Mouse (Mus musculus) forebrain, embryonic 14.5 days (tissue): ENCODE measurements around the gene AY358078. TPM values are rescaled to one million over a fixed set of nuclear protein-coding genes. Genes with fewer than 3 reads are reported as not detected.
"Not testable (repeated sequence)": the region's sequence is repeated elsewhere in the genome, so short reads cannot be mapped to it uniquely, and the experiment has no call there.

Experiments
- ATAC-seq: fragments of 200-750 bp; cut with Nextera tagmentation; 2 replicates; pipeline ENCODE4 v1.8.0; 2017; ENCODE audit warnings: mild to moderate bottlenecking, moderate library complexity
- DNase-seq: peaks from one replicate; pipeline ENCODE4 v3.0.0-alpha.2; 2015; ENCODE audit warnings: low spot score
- H3K27ac ChIP-seq: fragments of 300-500 bp; sonication (generic); 2 replicates; pipeline ENCODE4 v1.5.1; 2014; ENCODE audit warnings: low read depth, mild to moderate bottlenecking, control low read depth, low read length, moderate library complexity
- H3K27me3 ChIP-seq: fragments of 300-500 bp; sonication (generic); replicated peaks from 2 replicates; pipeline ENCODE4 v1.6.1; 2014; ENCODE audit warnings: low read length, control low read depth, mixed read lengths; ENCODE audit not compliant: control insufficient read depth, insufficient read depth
- H3K36me3 ChIP-seq: fragments of 300-500 bp; sonication (generic); 2 replicates; pipeline ENCODE4 v1.6.1; 2014; ENCODE audit warnings: low read length, control low read depth; ENCODE audit not compliant: control insufficient read depth, insufficient read depth
- H3K4me1 ChIP-seq: fragments of 300-500 bp; sonication (generic); 2 replicates; pipeline ENCODE4 v1.6.1; 2014; ENCODE audit warnings: antibody characterized with exemption, low read length, control low read depth; ENCODE audit not compliant: control insufficient read depth, insufficient read depth
- H3K4me2 ChIP-seq: fragments of 300-500 bp; sonication (generic); 2 replicates; pipeline ENCODE4 v1.6.1; 2014; ENCODE audit warnings: mild to moderate bottlenecking, control low read depth, low read length
- H3K4me3 ChIP-seq: fragments of 300-500 bp; sonication (generic); 2 replicates; pipeline ENCODE4 v1.5.1; 2014; ENCODE audit warnings: low read depth, low read length, control low read depth
- H3K9ac ChIP-seq: fragments of 300-500 bp; sonication (generic); 2 replicates; pipeline ENCODE4 v1.6.1; 2014; ENCODE audit warnings: mild to moderate bottlenecking, low read length, control low read depth, moderate library complexity
- H3K9me3 ChIP-seq: fragments of 300-500 bp; sonication (generic); replicated peaks from 2 replicates; pipeline ENCODE4 v1.6.1; 2016; ENCODE audit warnings: low read length, control low read depth, mixed read lengths; ENCODE audit not compliant: control insufficient read depth
- WGBS: fragments of 180-500 bp; shearing (Covaris S2); extraction: QIAGEN DNeasy Blood & Tissue Kit; methylation state at CpG from one replicate; pipeline ENCODE4 v1.1.7; 2014; 5-methylcytosine and 5-hydroxymethylcytosine counted together
- microRNA-seq: library from miRNA; unstranded; fragments of <30 nt; microRNA quantifications from one replicate; pipeline ENCODE4, GENCODE M21; 2016
- polyA plus RNA-seq: library from polyadenylated mRNA; unstranded; fragments of >200 nt; fragmentation: Nextera tagmentation; extraction: Ambion mirVana; gene quantifications from 2 replicates; pipeline ENCODE4 v1.2.1, GENCODE M21; 2014

The AY358078 gene
- polyA plus RNA-seq, 1 experiment from 2014 or later = not detected

DNA sequence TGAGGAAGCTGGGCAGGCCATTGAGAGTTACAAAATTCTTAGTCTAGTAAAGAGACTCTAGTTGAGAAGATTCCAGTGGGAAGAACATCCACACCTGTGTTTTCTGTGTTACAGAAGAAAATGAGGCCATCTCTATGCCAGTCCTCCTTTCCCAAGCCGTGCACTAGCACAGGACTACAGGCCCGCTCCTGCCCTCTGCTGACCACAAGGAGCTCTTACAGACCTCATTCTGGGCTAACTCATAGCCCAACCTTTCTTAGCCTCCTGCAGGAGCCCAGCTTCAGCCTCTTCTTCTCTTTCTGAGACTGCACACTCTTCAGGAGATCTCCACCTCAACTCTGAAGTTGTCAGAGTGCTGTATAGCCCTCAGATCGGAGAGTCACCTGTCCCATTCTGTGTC, 51.2 kb downstream of the AY358078 start:
- H3K36me3 ChIP-seq, H3K4me2 ChIP-seq, H3K4me1 ChIP-seq, H3K9ac ChIP-seq, ATAC-seq, H3K27ac ChIP-seq, H3K9me3 ChIP-seq, H3K27me3 ChIP-seq, H3K4me3 ChIP-seq: not testable (repeated sequence)
- peak; percentile 11 for DNase-seq
- WGBS = 47% methylated on average over 3 of the region's 3 CpGs

DNA sequence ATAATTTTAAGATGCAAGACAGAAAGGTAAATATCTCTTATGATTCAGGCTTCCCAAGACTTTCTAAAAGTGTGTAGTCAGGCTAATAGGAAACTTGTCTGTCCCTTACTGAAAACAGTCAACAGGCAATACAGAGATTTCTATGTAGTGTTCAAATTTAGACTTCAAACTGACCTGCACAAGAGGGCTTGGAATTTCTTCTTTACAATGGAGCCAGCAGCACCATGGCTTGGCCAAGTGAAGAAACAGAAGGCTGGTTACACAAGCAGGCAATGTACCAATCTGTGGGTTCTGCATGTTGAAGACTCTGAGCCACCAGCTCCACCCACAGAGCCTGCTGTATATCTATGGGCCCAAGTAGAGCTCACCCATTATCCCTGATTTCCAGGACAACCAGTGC, 53.6 kb downstream of the AY358078 start, which contains the start of gene Ear6:
Gene Ear6, plus strand, starts transcription at position 301 of the 400 bp plus-strand sequence.
- Histone ChIP-seq H3K9ac (no peak within 1 kb of the TSS), H3K4me3 (no peak within 1 kb of the TSS), H3K27me3 (no peaks in the 10 kb centered on the region), H3K4me2 (no peak within 1 kb of the TSS), H3K36me3 (no peaks in the 10 kb centered on the region), H3K27ac (no peak within 1 kb of the TSS), H3K4me1 (no peaks in the 10 kb centered on the region), H3K9me3 (no peaks in the 10 kb centered on the region)
- no peak for DNase-seq
- ATAC-seq = no peak

DNA sequence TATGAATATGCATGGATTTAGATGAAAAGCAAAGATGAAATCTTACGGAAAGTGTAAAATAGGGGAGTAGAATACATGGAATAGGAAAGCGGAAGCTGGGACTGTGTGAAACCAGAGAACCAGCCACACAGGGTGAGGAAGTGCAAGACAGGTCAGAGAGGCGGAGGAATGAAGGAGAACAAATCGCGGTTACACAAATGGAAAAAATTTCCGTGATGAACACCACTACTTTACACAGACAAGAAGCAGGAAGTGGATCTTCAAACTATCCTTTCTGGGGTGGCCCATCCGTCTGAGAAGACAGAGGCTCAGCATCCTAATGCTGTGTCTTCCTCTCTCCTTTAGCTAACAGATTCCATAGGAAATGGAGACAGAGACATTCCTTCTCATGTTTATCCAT, 55.4 kb downstream of the AY358078 start:
- H3K4me1 ChIP-seq, H3K27me3 ChIP-seq, DNase-seq, H3K27ac ChIP-seq, H3K4me3 ChIP-seq, H3K4me2 ChIP-seq, H3K9ac ChIP-seq, H3K36me3 ChIP-seq, ATAC-seq, H3K9me3 ChIP-seq: not testable (repeated sequence)
- WGBS = 89% methylated on average over 7 of the region's 7 CpGs

DNA sequence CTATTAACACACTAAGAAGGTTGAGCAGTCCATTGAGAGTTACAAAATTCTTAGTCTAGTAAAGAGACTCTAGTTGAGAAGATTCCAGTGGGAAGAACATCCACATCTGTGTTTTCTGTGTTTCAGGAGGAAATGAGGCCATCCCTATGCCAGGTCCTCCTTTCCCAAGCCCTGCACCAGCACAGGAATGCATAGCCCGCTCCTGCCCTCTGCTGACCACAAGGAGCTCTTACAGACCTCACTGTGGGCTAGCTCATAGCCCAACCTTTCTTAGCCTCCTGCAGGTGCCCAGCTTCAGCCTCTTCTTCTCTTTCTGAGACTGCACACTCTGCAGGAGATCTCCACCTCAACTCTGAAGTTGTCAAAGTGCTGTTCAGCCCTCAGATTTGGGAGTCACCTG, 63.8 kb downstream of the AY358078 start:
- H3K27ac ChIP-seq, H3K36me3 ChIP-seq, ATAC-seq, H3K9me3 ChIP-seq, H3K4me2 ChIP-seq, H3K4me3 ChIP-seq, H3K9ac ChIP-seq, H3K27me3 ChIP-seq, H3K4me1 ChIP-seq: not testable (repeated sequence)
- DNase-seq = peak; percentile 14
- WGBS = 5% methylated on average over 1 of the region's 1 CpGs

DNA sequence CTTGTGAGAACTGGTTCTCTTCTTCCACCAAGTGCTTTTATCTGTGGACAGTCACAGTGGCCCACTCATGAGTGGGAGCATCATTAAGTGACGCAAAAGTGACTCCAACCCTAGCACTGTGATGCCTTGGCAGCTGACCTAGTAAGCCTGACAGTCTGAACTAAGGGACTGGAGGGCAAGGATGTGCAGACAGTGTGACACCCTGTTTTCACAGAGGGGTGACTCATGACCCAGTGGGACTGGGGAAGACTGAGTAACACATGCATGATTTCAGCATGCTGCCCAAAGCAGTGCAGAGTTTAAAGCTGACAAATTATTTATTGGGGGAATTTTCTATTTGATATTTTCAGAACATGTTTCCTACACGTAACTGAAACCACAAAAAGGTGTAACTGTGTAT, 70.9 kb downstream of the AY358078 start:
- Histone ChIP-seq H3K9ac (no peak overlapping the region), H3K27ac (no peak overlapping the region), H3K4me3 (no peak overlapping the region), H3K27me3 (no peaks in the 10 kb centered on the region), H3K4me2 (no peak overlapping the region), H3K36me3 (no peaks in the 10 kb centered on the region), H3K9me3 (no peaks in the 10 kb centered on the region), H3K4me1 (no peaks in the 10 kb centered on the region)
- ATAC-seq = no peak
- 83% methylated on average over 2 of the region's 2 CpGs for WGBS
- DNase-seq = no peak

DNA sequence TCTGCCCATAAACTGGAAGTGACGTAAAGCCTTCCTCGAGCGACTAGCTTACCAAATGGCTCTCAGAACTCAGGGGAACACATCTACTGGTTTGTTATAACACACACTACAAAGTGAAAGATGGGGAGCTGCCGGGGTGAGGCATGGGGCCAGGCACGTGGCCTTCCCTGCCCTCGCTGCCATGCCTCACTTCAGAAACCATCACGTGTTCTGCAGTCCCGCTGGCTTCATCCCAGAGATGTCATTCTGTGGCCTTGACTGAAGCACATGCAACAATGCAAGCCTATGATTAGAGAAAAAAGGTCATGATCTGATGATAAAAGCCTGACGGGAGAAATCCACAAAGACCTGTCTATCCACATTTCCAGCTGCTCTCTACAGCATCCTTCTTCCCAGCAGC, 71.9 kb downstream of the AY358078 start:
- no peak for DNase-seq
- Histone ChIP-seq H3K4me2 (no peak overlapping the region), H3K4me3 (no peak overlapping the region), H3K4me1 (no peaks in the 10 kb centered on the region), H3K9ac (no peak overlapping the region), H3K9me3 (no peaks in the 10 kb centered on the region), H3K36me3 (no peaks in the 10 kb centered on the region), H3K27ac (no peak overlapping the region), H3K27me3 (no peaks in the 10 kb centered on the region)
- WGBS = 83% methylated on average over 9 of the region's 9 CpGs
- no peak for ATAC-seq

Small RNA genes within 50 kb of the gene (microRNA-seq; reads per million reads assigned to microRNA genes)
- gene Gm27375 = not detected

Other genes with a start within 250 kb of the AY358078 start
- not detected in 2 replicates for gene Gm5622, start 247.3 kb upstream of the AY358078 start, polyA plus RNA-seq
- not detected in 2 replicates for gene Gm17175, start 226.0 kb upstream of the AY358078 start, polyA plus RNA-seq
- gene Gm17174, start 207.9 kb upstream of the AY358078 start, polyA plus RNA-seq = not detected in 2 replicates
- gene Gm17078, start 188.7 kb upstream of the AY358078 start, polyA plus RNA-seq = not detected in 2 replicates
- not detected in 2 replicates for gene Gm4181, start 164.4 kb upstream of the AY358078 start, polyA plus RNA-seq
- not detected in 2 replicates for gene Gm17079, start 104.6 kb upstream of the AY358078 start, polyA plus RNA-seq
- gene Gm5800, start 82.9 kb upstream of the AY358078 start, polyA plus RNA-seq = not detected in 2 replicates
- gene Ang4, start 26.5 kb upstream of the AY358078 start, polyA plus RNA-seq = not detected in 2 replicates
- not detected in 2 replicates for gene Ear6, start 53.7 kb downstream of the AY358078 start, polyA plus RNA-seq
- 64.7 and 64.9 TPM in 2 replicates for gene Mettl17, start 84.8 kb downstream of the AY358078 start, polyA plus RNA-seq
- 0.62 and 0.82 TPM in 2 replicates for gene Slc39a2, start 92.8 kb downstream of the AY358078 start, polyA plus RNA-seq
- gene Ndrg2, start 114.1 kb downstream of the AY358078 start, polyA plus RNA-seq = 127 and 139 TPM in 2 replicates
- not detected in 2 replicates for gene Tppp2, start 118.4 kb downstream of the AY358078 start, polyA plus RNA-seq
- gene Rnase13, start 122.7 kb downstream of the AY358078 start, polyA plus RNA-seq = not detected in 2 replicates
- 49.5 and 51.1 TPM in 2 replicates for gene Arhgef40, start 184.7 kb downstream of the AY358078 start, polyA plus RNA-seq
- 0.46 and 0.56 TPM in 2 replicates for gene Tmem253, start 215.6 kb downstream of the AY358078 start, polyA plus RNA-seq
- gene Zfp219, start 220.7 kb downstream of the AY358078 start, polyA plus RNA-seq = 41.0 and 42.0 TPM in 2 replicates
- gene Olfr221, start 242.4 kb downstream of the AY358078 start, polyA plus RNA-seq = not detected in 2 replicates